Mouse (Mus musculus): ENCODE data around the gene Sval3. TPM values are rescaled to one million over a fixed set of nuclear protein-coding genes. Genes with fewer than 3 reads are reported as not detected.

Gene Sval3
- polyA plus RNA-seq (2017; shearing (Covaris generic)): not detected

GRCm38 (mm10) chr6:41967840-41968239, at the start of gene Sval3:
Sval3 (plus strand) TSS chr6:41968140.

GRCm38 (mm10) chr6:41951330-41951729, 16.6 kb upstream of the Sval3 start, which contains the start of gene Sval1:
Sval1 (plus strand) TSS chr6:41951630.

Other genes starting within 250 kb of the Sval3 start
- gene Olfr459, start 193.0 kb upstream of the Sval3 start, polyA plus RNA-seq (2017; shearing (Covaris generic)): under 1 TPM in 1 of 2 experiments, not detected in 1; 0.06 TPM
- gene Pip, start 120.6 kb upstream of the Sval3 start, polyA plus RNA-seq (2017; shearing (Covaris generic)): 1,000 to 10,000 TPM in 1 of 2 experiments, not detected in 1; 1,853 TPM
- under 1 TPM in 1 of 2 experiments, not detected in 1; 0.55 TPM for gene Sval2, start 115.2 kb upstream of the Sval3 start, polyA plus RNA-seq (2017; shearing (Covaris generic))
- not detected for gene Sval1, start 16.5 kb upstream of the Sval3 start, polyA plus RNA-seq (2017; shearing (Covaris generic))
- not detected for gene Sva, start 70.3 kb downstream of the Sval3 start, polyA plus RNA-seq (2017; shearing (Covaris generic))
- under 1 TPM; 0.55 to 0.89 TPM for gene Tas2r139, start 172.8 kb downstream of the Sval3 start, polyA plus RNA-seq (2017; shearing (Covaris generic))
- not detected for gene Tas2r144, start 247.2 kb downstream of the Sval3 start, polyA plus RNA-seq (2017; shearing (Covaris generic))